Mouse (Mus musculus) kidney, embryonic 15.5 days (tissue): Measurements from ENCODE around the gene Rilp. TPM values are rescaled to one million over a fixed set of nuclear protein-coding genes. Genes with fewer than 3 reads are reported as not detected.

Experiments used
- ATAC-seq: fragments of 200-750 bp; cut with Nextera tagmentation; replicated peaks from 2 replicates; pipeline ENCODE4 v1.8.0; 2017; ENCODE audit warnings: moderate TSS enrichment; ENCODE audit not compliant: low FRiP score
- H3K27ac ChIP-seq: fragments of 300-500 bp; sonication (generic); 2 replicates; pipeline ENCODE4 v1.5.1; 2015; ENCODE audit warnings: mild to moderate bottlenecking, inconsistent platforms
- H3K27me3 ChIP-seq: fragments of 300-500 bp; sonication (generic); 2 replicates; pipeline ENCODE4 v1.6.1; 2015; ENCODE audit warnings: inconsistent platforms
- H3K36me3 ChIP-seq: fragments of 300-500 bp; sonication (generic); 2 replicates; pipeline ENCODE4 v1.6.1; 2015; ENCODE audit warnings: inconsistent platforms
- H3K4me1 ChIP-seq: fragments of 300-500 bp; sonication (generic); 2 replicates; pipeline ENCODE4 v1.6.1; 2015; ENCODE audit warnings: inconsistent platforms
- H3K4me2 ChIP-seq: fragments of 300-500 bp; sonication (generic); 2 replicates; pipeline ENCODE4 v1.6.1; 2015; ENCODE audit warnings: moderate library complexity, mild to moderate bottlenecking, inconsistent platforms
- H3K4me3 ChIP-seq: fragments of 300-500 bp; sonication (generic); replicated peaks from 2 replicates; pipeline ENCODE4 v1.5.1; 2015; ENCODE audit warnings: mild to moderate bottlenecking, inconsistent platforms
- H3K9ac ChIP-seq: fragments of 300-500 bp; sonication (generic); 2 replicates; pipeline ENCODE4 v1.6.1; 2015; ENCODE audit warnings: mild to moderate bottlenecking, inconsistent platforms
- H3K9me3 ChIP-seq: fragments of 300-500 bp; sonication (generic); replicated peaks from 2 replicates; pipeline ENCODE4 v1.6.1; 2016; ENCODE audit warnings: inconsistent platforms
- WGBS: fragments of 180-500 bp; shearing (Covaris S2); methylation state at CpG from one replicate; pipeline ENCODE4 v1.1.7; 2015; ENCODE audit warnings: mixed read lengths; 5-methylcytosine and 5-hydroxymethylcytosine counted together
- polyA plus RNA-seq: library from polyadenylated mRNA; unstranded; fragments of >200 nt; fragmentation: Nextera tagmentation; extraction: Ambion mirVana; gene quantifications from 2 replicates; pipeline ENCODE4 v1.2.1, GENCODE M21; 2015

The Rilp gene
- polyA plus RNA-seq, 1 experiment from 2014 or later = 1.3 TPM

GRCm38 (mm10) chr11:75537491-75538183 lies 27.7 kb downstream of the Rilp start:
- Histone ChIP-seq H3K27ac (peak overlapping the region; percentile 57), H3K9me3 (no peaks in the 10 kb centered on the region), H3K4me1 (peaks cover 56% of the 10 kb centered on the region), H3K4me3 (no peak overlapping the region), H3K9ac (no peak overlapping the region), H3K36me3 (no peaks in the 10 kb centered on the region), H3K27me3 (no peaks in the 10 kb centered on the region), H3K4me2 (no peak overlapping the region)
- 54% methylated on average over 11 of the region's 11 CpGs for WGBS
- ATAC-seq = 0 out of 2 replicates have a peak, but pooled peaks have one; percentile 44

GRCm38 (mm10) chr11:75538184-75538969 lies 28.5 kb downstream of the Rilp start:
- WGBS = 54% methylated on average over 9 of the region's 9 CpGs
- ATAC-seq = no peak
- H3K9ac ChIP-seq = no peak overlapping the region

GRCm38 (mm10) chr11:75538970-75539299 lies 29.0 kb downstream of the Rilp start:
- H3K9me3 ChIP-seq = no peaks in the 10 kb centered on the region
- H3K9ac ChIP-seq = no peak overlapping the region
- H3K27me3 ChIP-seq = no peaks in the 10 kb centered on the region
- 81% methylated on average over 13 of the region's 13 CpGs for WGBS
- no peaks in the 10 kb centered on the region for H3K36me3 ChIP-seq
- H3K4me1 ChIP-seq = peaks cover 48% of the 10 kb centered on the region
- peak overlapping the region; percentile 56; the same call in 1 of the 2 replicates for H3K27ac ChIP-seq
- H3K4me2 ChIP-seq = no peak overlapping the region
- ATAC-seq = no peak
- no peak overlapping the region for H3K4me3 ChIP-seq

More at GRCm38 (mm10) chr11:75538184-75538969, 28.5 kb downstream of the Rilp start:
- Histone ChIP-seq H3K9me3 (no peaks in the 10 kb centered on the region), H3K27ac (peak overlapping the region; percentile 56), H3K27me3 (no peaks in the 10 kb centered on the region), H3K4me2 (no peak overlapping the region), H3K4me3 (no peak overlapping the region), H3K4me1 (peaks cover 48% of the 10 kb centered on the region), H3K36me3 (no peaks in the 10 kb centered on the region)

GRCm38 (mm10) chr11:75540209-75540608 lies 30.3 kb downstream of the Rilp start:
- no peak overlapping the region for H3K4me3 ChIP-seq
- H3K4me2 ChIP-seq = no peak overlapping the region
- no peaks in the 10 kb centered on the region for H3K36me3 ChIP-seq
- WGBS = 82% methylated on average over 8 of the region's 8 CpGs
- no peak overlapping the region for H3K27ac ChIP-seq
- ATAC-seq = no peak
- H3K4me1 ChIP-seq = peaks cover 38% of the 10 kb centered on the region
- H3K9me3 ChIP-seq = no peaks in the 10 kb centered on the region
- H3K27me3 ChIP-seq = no peaks in the 10 kb centered on the region
- no peak overlapping the region for H3K9ac ChIP-seq

- no peak for ATAC-seq
- H3K36me3 ChIP-seq = no peaks in the 10 kb centered on the region
- H3K27ac ChIP-seq = peak overlapping the region; percentile 41
- peaks cover 31% of the 10 kb centered on the region for H3K4me1 ChIP-seq
- H3K4me3 ChIP-seq = no peak overlapping the region
- H3K9ac ChIP-seq = no peak overlapping the region
- H3K4me2 ChIP-seq = no peak overlapping the region
- WGBS = 69% methylated on average over 19 of the region's 19 CpGs
- no peaks in the 10 kb centered on the region for H3K9me3 ChIP-seq
- H3K27me3 ChIP-seq = no peaks in the 10 kb centered on the region
These were observed 31.1 kb downstream of the Rilp start for GRCm38 (mm10) chr11:75540710-75541581.

GRCm38 (mm10) chr11:75544713-75545112 lies 34.8 kb downstream of the Rilp start:
- no peaks in the 10 kb centered on the region for H3K9me3 ChIP-seq
- no peaks in the 10 kb centered on the region for H3K36me3 ChIP-seq
- ATAC-seq = no peak
- H3K4me3 ChIP-seq = no peak overlapping the region
- WGBS = 84% methylated on average over 9 of the region's 9 CpGs
- H3K4me1 ChIP-seq = peaks cover 19% of the 10 kb centered on the region
- H3K27me3 ChIP-seq = no peaks in the 10 kb centered on the region
- H3K9ac ChIP-seq = no peak overlapping the region
- H3K27ac ChIP-seq = no peak overlapping the region
- no peak overlapping the region for H3K4me2 ChIP-seq

- 82% methylated on average over 4 of the region's 4 CpGs for WGBS
- Histone ChIP-seq H3K9ac (no peak overlapping the region), H3K27me3 (no peaks in the 10 kb centered on the region), H3K27ac (no peak overlapping the region), H3K4me2 (no peak overlapping the region), H3K9me3 (no peaks in the 10 kb centered on the region), H3K36me3 (no peaks in the 10 kb centered on the region), H3K4me1 (peaks cover 22% of the 10 kb centered on the region), H3K4me3 (no peak overlapping the region)
- no peak for ATAC-seq
These were observed 36.2 kb downstream of the Rilp start for GRCm38 (mm10) chr11:75546057-75546456.

- Histone ChIP-seq H3K36me3 (no peaks in the 10 kb centered on the region), H3K4me3 (no peak overlapping the region), H3K4me1 (peaks cover 39% of the 10 kb centered on the region), H3K27ac (peak overlapping the region; percentile 48; the same call in 1 of the 2 replicates), H3K4me2 (no peak overlapping the region), H3K9me3 (no peaks in the 10 kb centered on the region), H3K9ac (no peak overlapping the region), H3K27me3 (no peaks in the 10 kb centered on the region)
- no peak for ATAC-seq
- 28% methylated on average over 5 of the region's 5 CpGs for WGBS
These were observed 39.8 kb downstream of the Rilp start for GRCm38 (mm10) chr11:75549658-75550111.

GRCm38 (mm10) chr11:75550200-75550946 lies 40.5 kb downstream of the Rilp start:
- no peak for ATAC-seq
- Histone ChIP-seq H3K27ac (peak overlapping the region; percentile 48; the same call in 1 of the 2 replicates), H3K27me3 (no peaks in the 10 kb centered on the region), H3K36me3 (no peaks in the 10 kb centered on the region), H3K4me2 (no peak overlapping the region), H3K4me3 (no peak overlapping the region), H3K9me3 (no peaks in the 10 kb centered on the region), H3K9ac (no peak overlapping the region), H3K4me1 (peaks cover 39% of the 10 kb centered on the region)
- 67% methylated on average over 12 of the region's 12 CpGs for WGBS

GRCm38 (mm10) chr11:75551321-75551720 lies 41.4 kb downstream of the Rilp start:
- Histone ChIP-seq H3K9me3 (no peaks in the 10 kb centered on the region), H3K36me3 (no peaks in the 10 kb centered on the region), H3K4me2 (no peak overlapping the region), H3K4me3 (no peak overlapping the region), H3K4me1 (peaks cover 39% of the 10 kb centered on the region), H3K9ac (no peak overlapping the region), H3K27ac (peak overlapping the region; percentile 49; the same call in 1 of the 2 replicates), H3K27me3 (no peaks in the 10 kb centered on the region)
- ATAC-seq = peak; percentile 56; the same call in 1 of the 2 replicates
- WGBS = 69% methylated on average over 5 of the region's 5 CpGs

- Histone ChIP-seq H3K4me3 (no peak overlapping the region), H3K4me1 (peaks cover 39% of the 10 kb centered on the region), H3K9ac (peak overlapping the region; percentile 6; the same call in 1 of the 2 replicates), H3K36me3 (no peaks in the 10 kb centered on the region), H3K27me3 (no peaks in the 10 kb centered on the region), H3K9me3 (no peaks in the 10 kb centered on the region), H3K27ac (peak overlapping the region; percentile 49), H3K4me2 (no peak overlapping the region)
- WGBS = 59% methylated on average over 9 of the region's 9 CpGs
- ATAC-seq = no peak
These were observed 42.1 kb downstream of the Rilp start for GRCm38 (mm10) chr11:75551961-75552441.
